Mouse (Mus musculus) ES-Bruce4 (cell line): Measurements from ENCODE around the gene Lmbr1.

ENCODE experiments used
- CTCF ChIP-seq: IDR thresholded peaks from one replicate; pipeline ENCODE4 v1.8.1; 2011; ENCODE audit warnings: low read depth, low read length
- EP300 ChIP-seq: IDR thresholded peaks from 2 replicates; pipeline ENCODE4 v1.6.1; 2011; ENCODE audit warnings: low read depth, low read length; ENCODE audit not compliant: insufficient read depth
- POLR2A ChIP-seq: IDR thresholded peaks from one replicate; pipeline ENCODE4 v1.8.1; 2011; ENCODE audit warnings: low read length; ENCODE audit not compliant: insufficient read depth

- TF ChIP-seq CTCF (no peak), POLR2A (no peak), EP300 (no peak)
Observed at GRCm38 (mm10) chr5:29196264-29196658, 181.9 kb downstream of the Lmbr1 start.
